Mouse (Mus musculus) megakaryocyte, embryonic 14.5 days (primary cell): Measurements from ENCODE around the gene Cdk18. TPM values are rescaled to one million over a fixed set of nuclear protein-coding genes. Genes with fewer than 3 reads are reported as not detected.

Experiments used
- H3K27me3 ChIP-seq: replicated peaks from 2 replicates; pipeline ENCODE3; 2012; ENCODE audit warnings: inconsistent platforms
- H3K36me3 ChIP-seq: replicated peaks from 2 replicates; pipeline ENCODE3; 2012; ENCODE audit warnings: low read length, inconsistent platforms, mixed read lengths
- H3K4me1 ChIP-seq: 2 replicates; pipeline ENCODE4 v1.6.1; 2012; ENCODE audit warnings: inconsistent platforms
- H3K4me3 ChIP-seq: replicated peaks from 2 replicates; pipeline ENCODE3; 2012; ENCODE audit warnings: moderate library complexity, mild to moderate bottlenecking, inconsistent platforms
- H3K9me3 ChIP-seq: 2 replicates; pipeline ENCODE4 v1.6.1; 2012; ENCODE audit warnings: inconsistent platforms
- FLI1 ChIP-seq: IDR thresholded peaks from 2 replicates; pipeline ENCODE4 v1.6.1; 2012; ENCODE audit warnings: low read length, inconsistent platforms, mixed read lengths
- GATA1 ChIP-seq: IDR thresholded peaks from 3 replicates; pipeline ENCODE4 v1.6.1; 2012; ENCODE audit warnings: mixed read lengths, low read length, inconsistent platforms, borderline replicate concordance
- polyA plus RNA-seq: library from polyadenylated mRNA; stranded (reverse); fragments of >175 nt; gene quantifications from 2 replicates; pipeline ENCODE4 v1.2.3, GENCODE M21; 2012; ENCODE audit warnings: low replicate concordance; ENCODE audit not compliant: insufficient read depth

Cdk18 gene
- polyA plus RNA-seq, 1 experiment = 28.8 TPM

DNA sequence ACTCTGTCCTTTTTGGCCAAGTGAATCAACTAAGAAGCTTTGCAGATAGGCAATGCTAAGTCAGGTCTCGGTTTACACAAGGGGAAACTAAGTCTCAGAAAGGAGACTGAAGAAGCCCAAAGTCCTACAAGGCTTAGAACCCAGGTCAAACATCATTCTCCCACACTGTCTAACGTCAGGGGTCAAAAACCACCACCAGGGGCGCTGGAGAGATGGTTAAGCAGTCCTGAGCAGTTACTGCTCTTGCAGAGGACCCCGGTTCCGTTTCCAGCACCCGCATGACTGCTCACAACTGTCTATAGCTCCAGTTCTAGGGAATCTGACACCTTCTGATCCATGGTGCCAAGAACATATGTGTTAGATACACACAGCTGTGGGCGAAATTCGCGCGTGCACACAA is 687 bp upstream of the Cdk18 start:
- TF ChIP-seq FLI1 (no peak), GATA1 (no peak)
- Histone ChIP-seq H3K9me3 (0 out of 2 replicates have a peak, but pooled peaks cover 3% of the 10 kb centered on the region), H3K36me3 (no peaks in the 10 kb centered on the region), H3K4me1 (peaks cover 60% of the 10 kb centered on the region), H3K4me3 (peak overlapping the region; percentile 91), H3K27me3 (peaks cover 78% of the 10 kb centered on the region)

DNA sequence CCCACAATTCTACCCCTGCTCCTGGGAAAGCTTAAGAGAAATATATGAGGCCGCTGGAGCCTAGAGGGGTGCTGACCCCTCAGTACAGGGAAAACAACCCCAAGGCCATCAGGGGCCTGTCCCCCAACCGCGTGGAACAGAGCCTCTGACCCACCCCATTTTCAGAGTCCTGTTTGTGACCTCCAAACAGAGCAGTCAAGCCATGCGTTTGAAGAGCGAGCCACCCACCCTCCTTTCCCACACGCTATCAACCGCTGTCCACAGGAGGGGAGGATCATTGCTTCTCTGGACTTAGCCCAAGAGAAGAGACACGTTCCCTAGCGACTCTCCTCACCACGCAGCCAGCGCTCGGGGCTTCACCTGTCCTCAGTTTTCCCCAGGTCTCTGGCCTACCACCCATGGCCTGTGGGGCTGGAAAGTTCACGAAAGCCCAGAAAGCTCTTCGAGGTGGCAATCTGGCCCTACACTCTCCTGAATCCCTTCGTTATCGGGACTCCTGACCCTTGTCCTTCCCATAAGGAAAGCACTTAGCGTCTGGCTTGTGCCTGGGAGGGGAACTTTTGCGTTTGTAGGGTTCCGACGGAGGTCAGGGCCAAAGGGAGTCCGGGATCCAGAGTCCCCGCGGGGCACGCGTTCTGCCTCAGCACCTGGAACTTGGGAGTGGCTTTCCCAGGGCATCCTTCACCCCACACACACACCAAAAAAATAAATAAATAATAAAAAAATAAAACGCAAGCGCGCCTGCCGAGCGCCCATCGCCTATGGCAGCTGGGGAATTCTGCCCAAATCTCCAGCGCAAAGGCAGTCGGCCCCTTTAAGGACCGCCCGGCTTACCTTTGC is 688 bp downstream of the Cdk18 start:
- H3K4me1 ChIP-seq = peaks cover 62% of the 10 kb centered on the region
- TF ChIP-seq FLI1 = no peak
- TF ChIP-seq GATA1 = no peak
- H3K27me3 ChIP-seq = peaks cover 77% of the 10 kb centered on the region
- 0 out of 2 replicates have a peak, but pooled peaks cover 3% of the 10 kb centered on the region for H3K9me3 ChIP-seq
- H3K36me3 ChIP-seq = no peaks in the 10 kb centered on the region
- peak overlapping the region; percentile 91 for H3K4me3 ChIP-seq

DNA sequence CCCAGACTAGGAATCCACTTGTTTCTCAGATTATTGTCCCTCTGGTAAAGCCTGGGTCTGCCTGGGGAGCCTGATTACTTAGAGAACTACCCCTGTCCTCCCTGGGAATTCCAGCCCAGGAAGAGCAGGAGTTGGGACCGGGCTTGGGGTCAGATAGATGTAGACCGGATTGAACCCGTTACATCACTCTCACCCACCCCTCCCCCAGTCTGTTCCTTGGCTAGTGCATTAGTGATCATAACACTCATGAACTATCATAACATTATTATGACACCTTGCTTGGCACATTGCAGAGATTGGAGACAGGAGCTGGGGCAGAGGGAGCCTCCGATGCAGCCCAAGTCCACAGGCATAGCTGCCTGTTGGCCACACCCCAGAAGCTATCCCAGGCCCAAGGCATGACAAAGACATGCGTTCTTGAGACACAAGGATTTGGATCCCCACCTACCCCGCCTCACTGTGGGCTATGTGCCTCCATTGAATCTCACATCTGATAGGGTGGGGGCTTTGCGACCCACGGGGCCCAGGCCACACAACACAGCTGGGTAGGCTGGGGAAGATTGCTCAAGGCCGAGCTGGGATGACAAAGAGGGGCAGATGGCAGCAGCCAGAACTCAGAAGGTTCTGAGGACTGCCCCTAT is 1.4 kb downstream of the Cdk18 start:
- H3K4me1 ChIP-seq = peaks cover 62% of the 10 kb centered on the region
- 0 out of 2 replicates have a peak, but pooled peaks cover 3% of the 10 kb centered on the region for H3K9me3 ChIP-seq
- peak overlapping the region; percentile 47 for H3K4me3 ChIP-seq
- no peaks in the 10 kb centered on the region for H3K36me3 ChIP-seq
- no peak for TF ChIP-seq FLI1
- TF ChIP-seq GATA1 = no peak
- H3K27me3 ChIP-seq = peaks cover 71% of the 10 kb centered on the region

DNA sequence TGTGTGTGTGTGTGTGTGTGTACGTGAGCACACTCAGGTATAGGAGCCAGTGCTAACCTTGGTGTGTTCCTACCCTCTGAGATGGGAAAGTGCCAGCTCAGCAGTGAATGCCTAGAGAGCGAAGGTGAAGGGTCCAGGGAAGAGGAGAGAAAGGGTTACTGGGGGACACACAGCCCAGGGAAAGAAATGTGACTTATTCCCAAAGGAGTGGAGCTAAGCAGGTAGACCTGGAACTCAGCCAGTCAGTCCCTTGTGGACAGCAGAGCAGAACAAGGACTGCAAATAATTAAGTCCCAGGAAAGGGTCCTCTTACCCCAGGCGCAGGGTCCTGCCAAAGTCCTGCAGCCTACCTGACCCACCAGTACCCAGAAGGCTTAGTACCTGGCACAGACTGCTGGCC is 2.6 kb downstream of the Cdk18 start:
- Histone ChIP-seq H3K27me3 (peaks cover 70% of the 10 kb centered on the region), H3K9me3 (peaks cover 3% of the 10 kb centered on the region; the same call in 1 of the 2 replicates), H3K36me3 (no peaks in the 10 kb centered on the region), H3K4me3 (no peak overlapping the region), H3K4me1 (peaks cover 58% of the 10 kb centered on the region)
- TF ChIP-seq GATA1 (no peak), FLI1 (no peak)

DNA sequence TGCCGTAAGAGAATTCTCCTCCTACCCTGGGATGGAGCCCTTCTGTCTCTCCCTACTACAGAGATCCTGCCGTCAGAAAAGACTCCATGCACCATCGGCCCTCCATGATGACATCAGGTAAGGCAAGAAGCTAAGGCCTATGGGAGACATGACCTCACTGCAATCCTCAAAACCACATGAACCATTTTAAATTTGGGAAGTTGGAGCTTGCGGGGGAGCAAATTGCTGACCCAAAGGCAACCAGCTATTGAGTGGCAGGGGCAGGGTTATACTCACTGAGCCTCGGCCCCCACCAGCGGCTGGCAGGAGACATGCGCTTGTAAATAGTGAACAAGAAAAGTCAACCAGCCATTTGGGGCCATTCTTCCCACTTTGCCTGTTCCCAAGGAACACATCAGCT is 3.9 kb downstream of the Cdk18 start:
- Histone ChIP-seq H3K27me3 (peaks cover 64% of the 10 kb centered on the region), H3K36me3 (no peaks in the 10 kb centered on the region), H3K4me1 (peaks cover 48% of the 10 kb centered on the region), H3K4me3 (no peak overlapping the region), H3K9me3 (peaks cover 9% of the 10 kb centered on the region)
- TF ChIP-seq FLI1 (no peak), GATA1 (no peak)

DNA sequence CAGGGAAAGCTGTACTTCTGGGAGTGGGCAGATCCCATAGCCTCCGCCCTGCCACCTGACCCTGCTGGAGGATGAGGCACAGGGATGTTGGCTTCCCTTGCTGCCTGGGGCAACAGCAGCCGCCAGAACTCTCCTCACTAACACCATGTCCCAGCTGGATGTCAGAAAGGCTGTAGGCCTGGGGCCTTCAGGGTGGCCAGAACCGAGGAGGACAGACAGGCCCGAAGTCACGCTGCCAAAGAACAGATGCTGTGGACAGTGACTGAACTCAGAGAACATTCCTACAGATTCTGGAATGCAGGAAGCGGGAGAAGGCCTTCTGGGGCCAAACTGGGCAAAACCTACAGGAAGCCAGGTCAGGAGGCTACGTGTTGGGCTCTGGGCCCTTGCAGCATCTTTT is 11.2 kb downstream of the Cdk18 start:
- no peak for TF ChIP-seq FLI1
- TF ChIP-seq GATA1 = no peak
- Histone ChIP-seq H3K36me3 (no peaks in the 10 kb centered on the region), H3K27me3 (peaks cover 39% of the 10 kb centered on the region), H3K9me3 (peaks cover 6% of the 10 kb centered on the region), H3K4me1 (peaks cover 44% of the 10 kb centered on the region), H3K4me3 (no peak overlapping the region)

DNA sequence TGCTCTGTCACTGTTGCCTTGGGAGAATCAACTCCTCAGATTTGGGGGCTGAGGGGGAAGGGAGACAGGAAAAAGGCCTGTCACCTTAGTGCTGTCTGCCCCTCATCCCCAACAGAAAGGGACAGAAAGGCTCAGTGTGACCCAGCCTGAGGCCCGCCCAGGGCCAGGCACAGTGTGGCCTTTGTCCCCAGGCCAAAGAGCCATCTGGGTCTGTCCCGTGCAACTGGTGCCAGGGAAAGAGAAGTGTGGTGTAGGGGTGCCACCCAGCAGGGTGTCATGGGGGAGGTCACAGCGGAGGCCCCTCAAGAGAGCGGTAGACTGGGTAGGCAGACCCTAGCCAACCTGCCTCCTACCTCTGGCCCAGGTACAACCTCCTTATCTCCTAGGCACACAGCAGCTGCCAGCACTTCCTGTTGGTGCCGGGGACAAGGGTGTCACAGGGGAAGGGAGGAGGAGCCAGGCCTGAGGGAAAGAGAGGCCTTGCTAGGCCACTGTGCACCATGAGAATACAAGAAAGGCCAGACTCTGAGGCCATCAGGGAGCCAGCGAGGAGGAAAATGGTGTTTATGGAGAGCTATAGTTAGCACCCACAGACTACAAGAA is 13.6 kb downstream of the Cdk18 start:
- H3K9me3 ChIP-seq = no peaks in the 10 kb centered on the region
- peak overlapping the region; percentile 4 for H3K4me3 ChIP-seq
- no peaks in the 10 kb centered on the region for H3K36me3 ChIP-seq
- peaks cover 36% of the 10 kb centered on the region for H3K4me1 ChIP-seq
- peaks cover 38% of the 10 kb centered on the region for H3K27me3 ChIP-seq
- TF ChIP-seq FLI1 = no peak
- no peak for TF ChIP-seq GATA1

DNA sequence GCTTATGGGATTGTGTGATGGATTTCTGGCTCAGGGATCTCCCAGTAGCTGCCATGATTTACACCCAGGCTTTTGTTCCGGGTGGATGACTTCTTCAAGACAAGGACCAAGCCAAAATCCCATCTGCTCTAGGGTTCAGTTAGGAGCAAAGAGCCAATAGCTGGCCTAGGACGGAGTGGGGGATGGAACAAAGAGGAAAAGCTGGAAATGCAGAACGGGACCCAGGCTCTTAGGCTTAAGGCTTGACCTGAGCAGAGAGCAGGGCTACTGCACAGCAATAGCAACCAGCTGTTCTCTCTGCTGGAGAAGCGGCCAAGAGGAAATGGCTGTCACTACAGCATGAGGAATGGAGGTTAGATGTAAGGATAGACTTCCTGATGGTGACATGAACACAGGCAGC is 14.2 kb downstream of the Cdk18 start:
- H3K4me3 ChIP-seq = no peak overlapping the region
- no peaks in the 10 kb centered on the region for H3K9me3 ChIP-seq
- peaks cover 32% of the 10 kb centered on the region for H3K27me3 ChIP-seq
- H3K4me1 ChIP-seq = peaks cover 33% of the 10 kb centered on the region
- no peaks in the 10 kb centered on the region for H3K36me3 ChIP-seq
- TF ChIP-seq GATA1 (no peak), FLI1 (no peak)

DNA sequence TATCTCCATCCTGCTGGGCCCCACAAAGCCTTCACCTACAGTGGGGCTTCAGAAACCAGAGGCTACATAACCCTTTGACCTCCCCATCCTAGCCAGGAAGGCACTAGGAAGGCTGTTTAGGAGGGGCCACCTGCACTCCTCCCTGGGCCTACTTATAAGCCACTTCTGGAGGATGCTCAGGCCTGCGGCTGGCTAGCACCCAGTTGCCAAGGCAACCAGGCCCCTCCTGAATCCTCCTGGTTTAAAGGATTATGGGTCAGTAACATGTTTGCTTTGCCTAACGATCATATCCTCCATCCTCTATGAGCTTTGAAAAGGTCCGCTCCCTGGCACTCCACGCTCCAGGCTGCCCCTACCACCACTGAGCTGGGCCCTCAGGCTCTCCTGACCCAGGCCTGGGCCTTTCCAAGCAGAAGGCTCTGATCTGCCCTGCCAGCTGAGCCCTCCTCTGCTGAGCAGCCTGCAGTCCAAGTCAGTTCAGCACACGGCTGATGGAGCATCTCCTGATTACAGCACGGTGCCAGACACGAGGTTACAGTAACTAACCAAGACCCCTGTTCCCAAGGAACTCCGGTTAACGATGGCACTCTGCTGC is 16.0 kb downstream of the Cdk18 start:
- Histone ChIP-seq H3K27me3 (peaks cover 26% of the 10 kb centered on the region), H3K9me3 (no peaks in the 10 kb centered on the region), H3K4me1 (peaks cover 26% of the 10 kb centered on the region), H3K36me3 (peaks cover 3% of the 10 kb centered on the region), H3K4me3 (no peak overlapping the region)
- no peak for TF ChIP-seq FLI1
- TF ChIP-seq GATA1 = no peak
